Mouse (Mus musculus) forebrain, embryonic 15.5 days (tissue): ENCODE data around the gene Crisp2. TPM values are rescaled to one million over a fixed set of nuclear protein-coding genes. Genes with fewer than 3 reads are reported as not detected.

ENCODE experiments used
- ATAC-seq: fragments of 200-750 bp; cut with Nextera tagmentation; replicated peaks from 2 replicates; pipeline ENCODE4 v1.8.0; 2017; ENCODE audit warnings: mild to moderate bottlenecking, moderate TSS enrichment, moderate library complexity
- H3K27ac ChIP-seq: fragments of 300-500 bp; sonication (generic); replicated peaks from 2 replicates; pipeline ENCODE4 v1.5.1; 2015; ENCODE audit warnings: mild to moderate bottlenecking, inconsistent platforms
- H3K27me3 ChIP-seq: fragments of 300-500 bp; sonication (generic); 2 replicates; pipeline ENCODE4 v1.6.1; 2015; ENCODE audit warnings: inconsistent platforms
- H3K36me3 ChIP-seq: fragments of 300-500 bp; sonication (generic); 2 replicates; pipeline ENCODE4 v1.6.1; 2015; ENCODE audit warnings: mild to moderate bottlenecking, inconsistent platforms
- H3K4me1 ChIP-seq: fragments of 300-500 bp; sonication (generic); 2 replicates; pipeline ENCODE4 v1.6.1; 2015; ENCODE audit warnings: inconsistent platforms
- H3K4me2 ChIP-seq: fragments of 300-500 bp; sonication (generic); replicated peaks from 2 replicates; pipeline ENCODE4 v1.6.1; 2015; ENCODE audit warnings: mild to moderate bottlenecking, inconsistent platforms
- H3K4me3 ChIP-seq: fragments of 300-500 bp; sonication (generic); 2 replicates; pipeline ENCODE4 v1.5.1; 2015; ENCODE audit warnings: mild to moderate bottlenecking, inconsistent platforms
- H3K9ac ChIP-seq: fragments of 300-500 bp; sonication (generic); replicated peaks from 2 replicates; pipeline ENCODE4 v1.6.1; 2015; ENCODE audit warnings: mild to moderate bottlenecking, inconsistent platforms
- H3K9me3 ChIP-seq: fragments of 300-500 bp; sonication (generic); 2 replicates; pipeline ENCODE4 v1.6.1; 2016; ENCODE audit warnings: inconsistent platforms
- WGBS: fragments of 180-500 bp; shearing (Covaris S2); methylation state at CpG from one replicate; pipeline ENCODE4 v1.1.7; 2015; ENCODE audit warnings: mixed read lengths; 5-methylcytosine and 5-hydroxymethylcytosine counted together
- polyA plus RNA-seq: library from polyadenylated mRNA; unstranded; fragments of >200 nt; fragmentation: Nextera tagmentation; extraction: Ambion mirVana; gene quantifications from 2 replicates; pipeline ENCODE4 v1.2.1, GENCODE M21; 2015

Crisp2 gene
- polyA plus RNA-seq = not detected in 2 replicates

- H3K9me3 ChIP-seq = no peaks in the 10 kb centered on the region
- no peak within 1 kb of the TSS for H3K27ac ChIP-seq
- no peak within 1 kb of the TSS for H3K4me2 ChIP-seq
- no peaks in the 10 kb centered on the region for H3K36me3 ChIP-seq
- WGBS = 66% methylated on average over 2 of the region's 2 CpGs
- no peak within 1 kb of the TSS for H3K4me3 ChIP-seq
- no peak within 1 kb of the TSS for H3K9ac ChIP-seq
- no peaks in the 10 kb centered on the region for H3K4me1 ChIP-seq
- ATAC-seq = no peak
- H3K27me3 ChIP-seq = no peaks in the 10 kb centered on the region
These were observed at the start of gene Crisp2 for GRCm38 (mm10) chr17:40806953-40807572. Crisp2 (minus strand) TSS chr17:40807003.

- Histone ChIP-seq H3K27ac (no peak overlapping the region), H3K4me1 (no peaks in the 10 kb centered on the region), H3K9me3 (no peaks in the 10 kb centered on the region), H3K4me2 (no peak overlapping the region), H3K9ac (no peak overlapping the region), H3K4me3 (no peak overlapping the region), H3K36me3 (no peaks in the 10 kb centered on the region), H3K27me3 (no peaks in the 10 kb centered on the region)
- no peak for ATAC-seq
These were observed 48.3 kb upstream of the Crisp2 start for GRCm38 (mm10) chr17:40855065-40855464.

GRCm38 (mm10) chr17:40837308-40837707 is 30.5 kb upstream of the Crisp2 start:
- H3K9me3 ChIP-seq = no peaks in the 10 kb centered on the region
- no peaks in the 10 kb centered on the region for H3K27me3 ChIP-seq
- no peak overlapping the region for H3K4me3 ChIP-seq
- no peaks in the 10 kb centered on the region for H3K36me3 ChIP-seq
- H3K27ac ChIP-seq = no peak overlapping the region
- no peaks in the 10 kb centered on the region for H3K4me1 ChIP-seq
- ATAC-seq = peak; percentile 46; the same call in 1 of the 2 replicates
- no peak overlapping the region for H3K9ac ChIP-seq
- H3K4me2 ChIP-seq = no peak overlapping the region

GRCm38 (mm10) chr17:40831870-40832269 is 25.1 kb upstream of the Crisp2 start:
- no peaks in the 10 kb centered on the region for H3K36me3 ChIP-seq
- no peak overlapping the region for H3K4me2 ChIP-seq
- no peaks in the 10 kb centered on the region for H3K4me1 ChIP-seq
- no peak overlapping the region for H3K9ac ChIP-seq
- 64% methylated on average over 2 of the region's 2 CpGs for WGBS
- H3K4me3 ChIP-seq = no peak overlapping the region
- no peak overlapping the region for H3K27ac ChIP-seq
- H3K27me3 ChIP-seq = no peaks in the 10 kb centered on the region
- H3K9me3 ChIP-seq = no peaks in the 10 kb centered on the region
- ATAC-seq = no peak

- H3K4me3 ChIP-seq = no peak overlapping the region
- no peaks in the 10 kb centered on the region for H3K36me3 ChIP-seq
- no peak overlapping the region for H3K4me2 ChIP-seq
- H3K27me3 ChIP-seq = no peaks in the 10 kb centered on the region
- no peak overlapping the region for H3K27ac ChIP-seq
- no peak overlapping the region for H3K9ac ChIP-seq
- WGBS = 56% methylated on average over 8 of the region's 8 CpGs
- H3K9me3 ChIP-seq = no peaks in the 10 kb centered on the region
- no peak for ATAC-seq
- H3K4me1 ChIP-seq = no peaks in the 10 kb centered on the region
These were observed 17.7 kb upstream of the Crisp2 start for GRCm38 (mm10) chr17:40824549-40824948.

GRCm38 (mm10) chr17:40823817-40824216 is 17.0 kb upstream of the Crisp2 start:
- ATAC-seq = no peak
- Histone ChIP-seq H3K36me3 (no peaks in the 10 kb centered on the region), H3K4me3 (no peak overlapping the region), H3K27ac (no peak overlapping the region), H3K9me3 (no peaks in the 10 kb centered on the region), H3K27me3 (no peaks in the 10 kb centered on the region), H3K9ac (no peak overlapping the region), H3K4me2 (no peak overlapping the region), H3K4me1 (no peaks in the 10 kb centered on the region)
- 25% methylated on average over 4 of the region's 4 CpGs for WGBS

- Histone ChIP-seq H3K9ac (no peak overlapping the region), H3K4me3 (no peak overlapping the region), H3K27ac (no peak overlapping the region), H3K27me3 (no peaks in the 10 kb centered on the region), H3K4me1 (no peaks in the 10 kb centered on the region), H3K9me3 (no peaks in the 10 kb centered on the region), H3K4me2 (no peak overlapping the region), H3K36me3 (no peaks in the 10 kb centered on the region)
- WGBS = 85% methylated on average over 9 of the region's 9 CpGs
- ATAC-seq = no peak
These were observed 14.7 kb upstream of the Crisp2 start for GRCm38 (mm10) chr17:40821477-40821876.

- WGBS = 74% methylated on average over 4 of the region's 4 CpGs
- no peaks in the 10 kb centered on the region for H3K27me3 ChIP-seq
- H3K4me2 ChIP-seq = no peak overlapping the region
- no peak overlapping the region for H3K27ac ChIP-seq
- ATAC-seq = no peak
- H3K36me3 ChIP-seq = no peaks in the 10 kb centered on the region
- H3K4me3 ChIP-seq = no peak overlapping the region
- no peaks in the 10 kb centered on the region for H3K4me1 ChIP-seq
- H3K9me3 ChIP-seq = no peaks in the 10 kb centered on the region
- H3K9ac ChIP-seq = no peak overlapping the region
These were observed 10.6 kb upstream of the Crisp2 start for GRCm38 (mm10) chr17:40817340-40817943.

- ATAC-seq = no peak
- H3K27me3 ChIP-seq = no peaks in the 10 kb centered on the region
- no peak overlapping the region for H3K27ac ChIP-seq
- H3K4me3 ChIP-seq = no peak overlapping the region
- no peaks in the 10 kb centered on the region for H3K36me3 ChIP-seq
- no peak overlapping the region for H3K9ac ChIP-seq
- no peaks in the 10 kb centered on the region for H3K9me3 ChIP-seq
- 77% methylated on average over 2 of the region's 2 CpGs for WGBS
- no peaks in the 10 kb centered on the region for H3K4me1 ChIP-seq
- H3K4me2 ChIP-seq = no peak overlapping the region
These were observed 5.5 kb upstream of the Crisp2 start for GRCm38 (mm10) chr17:40812259-40812658.

GRCm38 (mm10) chr17:40811560-40811959 is 4.8 kb upstream of the Crisp2 start:
- Histone ChIP-seq H3K4me2 (no peak overlapping the region), H3K4me3 (no peak overlapping the region), H3K27ac (no peak overlapping the region), H3K4me1 (no peaks in the 10 kb centered on the region), H3K9ac (no peak overlapping the region), H3K27me3 (no peaks in the 10 kb centered on the region), H3K9me3 (no peaks in the 10 kb centered on the region), H3K36me3 (no peaks in the 10 kb centered on the region)
- ATAC-seq = no peak
- 75% methylated on average over 1 of the region's 1 CpGs for WGBS

GRCm38 (mm10) chr17:40810934-40811333 is 4.1 kb upstream of the Crisp2 start, which contains the start of gene Rhag:
Rhag (plus strand) TSS chr17:40811126.
- no peak within 1 kb of the TSS for H3K9ac ChIP-seq
- no peak for ATAC-seq
- H3K4me3 ChIP-seq = no peak within 1 kb of the TSS
- H3K36me3 ChIP-seq = no peaks in the 10 kb centered on the region
- no peaks in the 10 kb centered on the region for H3K4me1 ChIP-seq
- H3K9me3 ChIP-seq = no peaks in the 10 kb centered on the region
- no peak within 1 kb of the TSS for H3K4me2 ChIP-seq
- H3K27me3 ChIP-seq = no peaks in the 10 kb centered on the region
- no peak within 1 kb of the TSS for H3K27ac ChIP-seq
- 77% methylated on average over 1 of the region's 1 CpGs for WGBS

GRCm38 (mm10) chr17:40808071-40808470 is 1.3 kb upstream of the Crisp2 start:
- no peak for ATAC-seq

GRCm38 (mm10) chr17:40806550-40806949 is 253 bp downstream of the Crisp2 start:
- no peak for ATAC-seq
- H3K27ac ChIP-seq = no peak overlapping the region

More at GRCm38 (mm10) chr17:40808071-40808470, 1.3 kb upstream of the Crisp2 start:
- H3K9me3 ChIP-seq = no peaks in the 10 kb centered on the region
- no peak overlapping the region for H3K4me3 ChIP-seq
- no peak overlapping the region for H3K27ac ChIP-seq
- H3K9ac ChIP-seq = no peak overlapping the region
- H3K36me3 ChIP-seq = no peaks in the 10 kb centered on the region
- H3K27me3 ChIP-seq = no peaks in the 10 kb centered on the region
- no peak overlapping the region for H3K4me2 ChIP-seq
- H3K4me1 ChIP-seq = no peaks in the 10 kb centered on the region

More at GRCm38 (mm10) chr17:40806550-40806949, 253 bp downstream of the Crisp2 start:
- Histone ChIP-seq H3K4me2 (no peak overlapping the region), H3K27me3 (no peaks in the 10 kb centered on the region), H3K9ac (no peak overlapping the region), H3K4me3 (no peak overlapping the region), H3K4me1 (no peaks in the 10 kb centered on the region), H3K9me3 (no peaks in the 10 kb centered on the region), H3K36me3 (no peaks in the 10 kb centered on the region)
- WGBS = 76% methylated on average over 3 of the region's 3 CpGs
